Mouse (Mus musculus) liver, adult 2 months (tissue): ENCODE measurements at regions not wholly inside any gene's neighbourhood (a gene's known extent, or its start where the extent isn't known, plus 50 kb on each side); places are given as distances from the start of the nearest gene placed in this dataset.

Experiments
- DNase-seq: peaks from one replicate; pipeline ENCODE4 v3.0.0-alpha.2; 2011; ENCODE audit warnings: low read depth, low spot score; ENCODE audit errors: extremely low read depth
- H3K27ac ChIP-seq: fragments of 200-500 bp; replicated peaks from 2 replicates; pipeline ENCODE4 v1.5.1; 2012; ENCODE audit warnings: low read depth, mild to moderate bottlenecking, control low read depth, inconsistent platforms, low read length; ENCODE audit not compliant: insufficient read depth
- H3K27me3 ChIP-seq: fragments of 200-500 bp; 2 replicates; pipeline ENCODE4 v1.6.1; 2012; ENCODE audit warnings: mild to moderate bottlenecking, moderate library complexity, low read length, inconsistent platforms; ENCODE audit not compliant: control insufficient read depth, insufficient read depth
- H3K36me3 ChIP-seq: fragments of 200-500 bp; 2 replicates; pipeline ENCODE4 v1.6.1; 2012; ENCODE audit warnings: low read length, inconsistent platforms; ENCODE audit not compliant: control insufficient read depth, insufficient read depth
- H3K4me1 ChIP-seq: fragments of 200-500 bp; 2 replicates; pipeline ENCODE4 v1.6.1; 2011; ENCODE audit warnings: low read length; ENCODE audit not compliant: control insufficient read depth, insufficient read depth
- H3K4me3 ChIP-seq: fragments of 200-500 bp; 2 replicates; pipeline ENCODE4 v1.5.1; 2011; ENCODE audit warnings: low read depth, mild to moderate bottlenecking, control low read depth, low read length, moderate library complexity; ENCODE audit not compliant: insufficient read depth
- H3K79me2 ChIP-seq: fragments of 200-500 bp; 2 replicates; pipeline ENCODE4 v1.6.1; 2012; ENCODE audit warnings: inconsistent platforms, mild to moderate bottlenecking, low read length, moderate library complexity; ENCODE audit not compliant: control insufficient read depth, insufficient read depth
- H3K9ac ChIP-seq: fragments of 200-500 bp; 2 replicates; pipeline ENCODE4 v1.6.1; 2012; ENCODE audit warnings: low read depth, mild to moderate bottlenecking, control low read depth, inconsistent platforms, low read length
- CTCF ChIP-seq: fragments of 200-500 bp; IDR thresholded peaks from 2 replicates; pipeline ENCODE4 v1.5.1; 2011; ENCODE audit warnings: low read depth, low read length, control low read depth
- POLR2A ChIP-seq: fragments of 200-500 bp; IDR thresholded peaks from 2 replicates; pipeline ENCODE4 v1.6.1; 2011; ENCODE audit warnings: low read length, control low read depth; ENCODE audit not compliant: insufficient read depth; ENCODE audit errors: extremely low read depth
- WGBS: fragments of 180-500 bp; shearing (Covaris S2); methylation state at CpG from one replicate; pipeline ENCODE4 v1.1.7; 2018; 5-methylcytosine and 5-hydroxymethylcytosine counted together

DNA sequence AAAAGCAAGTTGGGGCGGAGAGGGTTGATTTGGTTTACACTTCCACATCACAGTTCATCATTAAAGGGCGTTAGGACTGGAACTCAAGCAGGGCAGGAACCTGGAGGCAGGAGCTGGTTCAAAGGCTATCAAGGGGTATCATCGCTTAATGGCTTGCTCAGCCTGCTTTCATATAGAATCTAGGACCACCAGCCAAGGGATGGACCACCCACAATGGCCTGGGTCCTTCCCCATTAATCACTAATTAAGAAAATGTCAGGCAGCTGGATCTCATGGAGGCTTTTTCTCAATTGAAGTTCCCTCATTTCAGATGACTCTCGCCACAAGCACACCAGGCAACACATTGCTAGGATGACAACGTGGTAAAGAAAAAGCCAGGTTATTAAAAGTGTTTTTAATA, 150.4 kb downstream of the Dad1 start:
- H3K36me3 ChIP-seq = no peaks in the 10 kb centered on the region
- no peaks in the 10 kb centered on the region for H3K27me3 ChIP-seq
- H3K4me1 ChIP-seq = no peaks in the 10 kb centered on the region
- no peak overlapping the region for H3K27ac ChIP-seq
- no peaks in the 10 kb centered on the region for H3K79me2 ChIP-seq
- DNase-seq = no peak
- no peak for TF ChIP-seq CTCF
- no peak for TF ChIP-seq POLR2A
- 89% methylated on average over 5 of the region's 5 CpGs for WGBS
- no peak overlapping the region for H3K9ac ChIP-seq
- no peak overlapping the region for H3K4me3 ChIP-seq

DNA sequence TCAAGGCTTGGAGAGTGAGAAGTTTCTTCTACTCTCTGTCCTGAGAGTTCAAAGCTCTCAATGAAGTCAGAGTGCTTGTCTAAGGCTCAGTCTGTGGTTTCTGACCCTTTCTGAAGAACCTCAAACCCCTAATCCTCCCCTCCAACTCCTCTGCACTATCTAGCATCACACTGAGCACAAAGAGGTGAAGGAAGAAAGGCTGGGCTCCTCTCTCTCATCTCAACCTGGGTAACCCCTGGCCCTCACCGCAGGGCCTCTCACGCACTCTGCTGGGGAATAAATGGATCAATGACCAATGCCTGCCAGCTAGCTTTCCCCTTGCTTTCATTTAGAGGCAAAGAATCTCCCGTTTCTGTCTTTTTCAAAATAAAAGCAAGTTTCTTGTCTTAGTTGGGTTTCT, 150.8 kb downstream of the Dad1 start:
- whole genome bisulfite sequencing = 56% methylated on average over 3 of the region's 3 CpGs

DNA sequence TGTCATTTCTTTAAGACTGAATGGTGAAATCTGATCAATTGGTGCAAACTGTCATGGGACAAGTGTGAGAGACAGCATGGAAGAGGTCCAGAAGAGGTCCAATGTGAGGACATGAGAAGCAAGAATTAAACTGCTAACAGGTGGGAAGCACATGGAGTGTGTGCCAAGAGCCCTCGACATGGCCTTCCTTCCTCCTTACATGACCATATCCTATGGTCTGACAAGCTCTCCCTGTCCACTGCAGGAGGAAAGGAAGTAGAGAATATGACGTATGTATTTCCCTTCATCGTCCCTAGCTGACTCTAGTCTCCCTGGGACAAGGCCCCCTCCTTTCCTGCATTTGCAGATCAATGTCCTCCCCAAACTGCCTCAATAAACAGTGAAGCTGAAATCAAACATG, 152.1 kb downstream of the Dad1 start:
- H3K4me1 ChIP-seq = peaks cover 6% of the 10 kb centered on the region
- no peak overlapping the region for H3K9ac ChIP-seq
- no peak for DNase-seq
- no peak overlapping the region for H3K4me3 ChIP-seq
- no peak overlapping the region for H3K27ac ChIP-seq
- H3K36me3 ChIP-seq = no peaks in the 10 kb centered on the region
- TF ChIP-seq CTCF (no peak), POLR2A (no peak)
- 63% methylated on average over 3 of the region's 3 CpGs for WGBS
- no peaks in the 10 kb centered on the region for H3K27me3 ChIP-seq
- no peaks in the 10 kb centered on the region for H3K79me2 ChIP-seq

More for the DNA sequence above, 150.8 kb downstream of the Dad1 start:
- no peaks in the 10 kb centered on the region for H3K79me2 ChIP-seq
- no peak overlapping the region for H3K9ac ChIP-seq
- no peaks in the 10 kb centered on the region for H3K27me3 ChIP-seq
- no peak overlapping the region for H3K4me3 ChIP-seq
- no peak overlapping the region for H3K27ac ChIP-seq
- no peaks in the 10 kb centered on the region for H3K4me1 ChIP-seq
- TF ChIP-seq CTCF (no peak), POLR2A (no peak)
- no peaks in the 10 kb centered on the region for H3K36me3 ChIP-seq
- DNase-seq = no peak

DNA sequence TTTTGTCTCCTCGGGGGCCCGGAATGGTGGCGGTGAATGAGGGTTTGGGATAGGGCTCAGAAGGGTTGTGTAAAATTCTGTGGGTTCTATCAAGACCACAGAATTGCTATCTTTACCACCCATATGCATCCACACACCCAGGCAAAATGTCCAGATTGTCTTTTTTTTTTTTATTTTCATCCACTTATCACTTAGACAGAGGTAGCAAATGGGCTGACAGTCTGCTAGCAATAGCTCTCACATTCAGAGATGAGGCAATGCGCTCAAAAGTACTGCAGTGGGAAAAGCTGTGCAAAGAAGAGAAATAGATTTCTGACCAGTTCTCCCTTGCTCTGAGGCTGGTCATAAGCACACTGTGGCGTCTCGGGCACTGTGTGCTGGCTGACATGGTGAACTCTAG, 154.5 kb downstream of the Dad1 start:
- no peak overlapping the region for H3K4me3 ChIP-seq
- H3K27me3 ChIP-seq = no peaks in the 10 kb centered on the region
- no peak for TF ChIP-seq CTCF
- no peak for TF ChIP-seq POLR2A
- no peak overlapping the region for H3K27ac ChIP-seq
- DNase-seq = no peak
- 90% methylated on average over 6 of the region's 6 CpGs for WGBS
- H3K9ac ChIP-seq = no peak overlapping the region
- no peaks in the 10 kb centered on the region for H3K79me2 ChIP-seq
- peaks cover 6% of the 10 kb centered on the region for H3K4me1 ChIP-seq
- no peaks in the 10 kb centered on the region for H3K36me3 ChIP-seq

DNA sequence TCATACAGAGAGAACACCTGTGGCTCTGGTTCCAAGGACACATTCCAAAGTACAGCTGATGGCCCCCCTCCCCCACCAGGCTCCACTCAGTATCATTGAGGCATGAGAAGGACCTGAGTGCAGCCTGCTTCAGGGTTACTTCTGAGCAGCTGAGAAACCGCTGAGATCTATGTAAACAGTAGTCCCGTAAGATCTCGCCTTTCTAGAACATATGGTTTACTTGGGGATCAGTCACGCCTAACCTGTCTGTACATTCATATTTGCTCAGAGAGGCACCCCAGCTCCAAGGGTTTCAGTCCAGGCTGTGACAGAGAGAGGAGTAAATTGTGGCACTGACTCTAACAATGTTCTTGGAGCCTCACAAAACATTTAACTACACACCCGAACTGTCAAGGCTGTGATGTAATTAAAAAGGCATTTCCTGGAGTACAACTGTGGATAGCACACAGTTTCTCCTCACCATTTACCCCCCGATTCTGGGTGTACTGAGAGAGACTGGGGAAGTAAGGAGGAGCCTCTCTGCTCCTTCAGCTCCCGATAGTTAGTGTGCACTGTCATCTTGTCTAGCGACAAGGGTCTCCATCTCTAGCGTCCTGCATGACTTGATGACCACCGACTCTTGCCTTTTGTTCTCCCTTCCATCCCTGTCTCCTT, 155.7 kb downstream of the Dad1 start:
- Histone ChIP-seq H3K9ac (no peak overlapping the region), H3K79me2 (no peaks in the 10 kb centered on the region), H3K4me1 (peaks cover 6% of the 10 kb centered on the region), H3K27me3 (no peaks in the 10 kb centered on the region), H3K4me3 (no peak overlapping the region), H3K27ac (no peak overlapping the region), H3K36me3 (no peaks in the 10 kb centered on the region)
- TF ChIP-seq POLR2A (no peak), CTCF (no peak)
- DNase-seq = no peak
- 63% methylated on average over 10 of the region's 10 CpGs for WGBS

DNA sequence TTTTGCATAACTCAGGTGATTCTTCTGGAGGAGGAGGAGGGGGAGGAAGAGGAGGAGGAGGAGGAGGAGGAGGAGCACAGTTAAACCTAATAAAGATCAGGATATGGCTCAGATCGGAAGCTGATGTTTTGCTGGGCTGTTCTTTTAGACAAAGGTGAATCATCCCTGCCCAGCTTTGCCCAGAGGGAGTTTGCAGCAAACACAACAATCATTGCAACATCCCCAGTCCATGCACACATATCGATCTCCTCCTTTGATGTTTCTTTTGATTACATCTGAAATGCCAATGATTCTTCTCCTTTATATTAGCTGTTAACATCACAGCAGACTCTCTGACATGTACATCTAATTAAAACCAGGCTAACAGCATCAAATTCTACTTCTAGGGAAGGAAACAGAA, 156.9 kb downstream of the Dad1 start:
- H3K27ac ChIP-seq = no peak overlapping the region
- peak; percentile 70 for DNase-seq
- H3K4me1 ChIP-seq = peaks cover 6% of the 10 kb centered on the region
- WGBS = 25% methylated on average over 2 of the region's 2 CpGs
- H3K27me3 ChIP-seq = no peaks in the 10 kb centered on the region
- no peak overlapping the region for H3K4me3 ChIP-seq
- TF ChIP-seq CTCF = no peak
- no peak for TF ChIP-seq POLR2A
- H3K9ac ChIP-seq = no peak overlapping the region
- H3K36me3 ChIP-seq = no peaks in the 10 kb centered on the region
- no peaks in the 10 kb centered on the region for H3K79me2 ChIP-seq
